Mouse (Mus musculus) neural tube, embryonic 15.5 days (tissue): ENCODE measurements around the gene Crkl. TPM values are rescaled to one million over a fixed set of nuclear protein-coding genes. Genes with fewer than 3 reads are reported as not detected.

Experiments
- ATAC-seq: fragments of 200-750 bp; cut with Nextera tagmentation; 2 replicates; pipeline ENCODE4 v1.8.0; 2017; ENCODE audit warnings: mild to moderate bottlenecking, moderate TSS enrichment, moderate library complexity; ENCODE audit not compliant: low FRiP score
- H3K27ac ChIP-seq: fragments of 300-500 bp; sonication (generic); replicated peaks from 2 replicates; pipeline ENCODE4 v1.5.1; 2015; ENCODE audit warnings: mild to moderate bottlenecking, inconsistent platforms
- H3K27me3 ChIP-seq: fragments of 300-500 bp; sonication (generic); replicated peaks from 2 replicates; pipeline ENCODE4 v1.6.1; 2015; ENCODE audit warnings: inconsistent platforms
- H3K36me3 ChIP-seq: fragments of 300-500 bp; sonication (generic); 2 replicates; pipeline ENCODE4 v1.6.1; 2015; ENCODE audit warnings: inconsistent platforms
- H3K4me1 ChIP-seq: fragments of 300-500 bp; sonication (generic); 2 replicates; pipeline ENCODE4 v1.6.1; 2015; ENCODE audit warnings: inconsistent platforms
- H3K4me2 ChIP-seq: fragments of 300-500 bp; sonication (generic); 2 replicates; pipeline ENCODE4 v1.6.1; 2015; ENCODE audit warnings: inconsistent platforms, mild to moderate bottlenecking, moderate library complexity
- H3K4me3 ChIP-seq: fragments of 300-500 bp; sonication (generic); replicated peaks from 2 replicates; pipeline ENCODE4 v1.5.1; 2015; ENCODE audit warnings: mild to moderate bottlenecking, inconsistent platforms
- H3K9ac ChIP-seq: fragments of 300-500 bp; sonication (generic); replicated peaks from 2 replicates; pipeline ENCODE4 v1.6.1; 2015; ENCODE audit warnings: mild to moderate bottlenecking, inconsistent platforms
- H3K9me3 ChIP-seq: fragments of 300-500 bp; sonication (generic); replicated peaks from 2 replicates; pipeline ENCODE4 v1.6.1; 2016; ENCODE audit warnings: inconsistent platforms
- WGBS: fragments of 180-500 bp; shearing (Covaris S2); methylation state at CpG from one replicate; pipeline ENCODE4 v1.1.7; 2015; ENCODE audit warnings: mixed read lengths; 5-methylcytosine and 5-hydroxymethylcytosine counted together
- polyA plus RNA-seq: library from polyadenylated mRNA; unstranded; fragments of >200 nt; fragmentation: Nextera tagmentation; extraction: Ambion mirVana; gene quantifications from 2 replicates; pipeline ENCODE4 v1.2.1, GENCODE M21; 2015

The Crkl gene
- polyA plus RNA-seq, 1 experiment from 2014 or later = 77.4 TPM

DNA sequence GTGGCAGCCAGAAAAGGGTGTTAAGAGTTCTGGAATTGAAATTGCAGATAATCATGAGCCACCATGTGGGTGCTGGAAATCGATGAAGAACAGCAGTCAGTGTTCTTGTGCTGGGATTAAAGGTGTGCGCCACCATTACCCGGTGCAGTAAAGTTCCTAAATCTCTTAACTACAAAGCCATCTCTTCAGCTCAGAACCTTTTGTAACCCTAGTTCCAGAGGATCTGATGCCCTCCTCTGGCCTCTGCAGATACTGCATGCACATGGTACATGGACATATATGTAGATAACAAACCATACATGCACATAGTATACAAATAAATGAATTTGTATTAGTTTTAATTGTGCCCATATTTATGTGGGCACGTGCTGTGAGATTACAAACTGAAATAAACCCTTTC is 8.5 kb downstream of the Crkl start:
- WGBS = 92% methylated on average over 4 of the region's 4 CpGs
- peaks cover 9% of the 10 kb centered on the region; the same call in 1 of the 2 replicates for H3K36me3 ChIP-seq
- H3K9me3 ChIP-seq = no peaks in the 10 kb centered on the region
- no peak for ATAC-seq
- H3K9ac ChIP-seq = no peak overlapping the region
- H3K27me3 ChIP-seq = no peaks in the 10 kb centered on the region
- no peak overlapping the region for H3K4me3 ChIP-seq
- H3K27ac ChIP-seq = no peak overlapping the region
- peaks cover 30% of the 10 kb centered on the region for H3K4me1 ChIP-seq
- no peak overlapping the region for H3K4me2 ChIP-seq

DNA sequence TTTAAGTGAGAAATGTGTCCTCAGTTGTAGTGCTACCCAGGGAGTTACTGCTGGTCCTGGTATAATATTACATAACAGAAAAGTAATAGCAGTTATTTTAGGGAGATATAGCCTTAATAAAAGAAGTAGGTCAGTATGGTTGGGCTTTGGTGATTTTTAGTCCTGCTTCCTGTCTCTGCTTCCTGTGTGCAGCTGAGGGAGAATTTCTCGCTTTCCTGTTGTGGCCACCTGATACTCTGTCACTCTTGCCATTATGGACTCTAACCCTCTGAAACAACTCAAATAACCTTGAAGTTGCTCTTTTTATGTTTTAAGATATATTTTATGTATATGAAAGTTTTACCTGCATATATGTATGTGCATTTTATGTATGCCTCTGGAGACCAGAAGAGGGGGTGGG is 9.8 kb downstream of the Crkl start:
- Histone ChIP-seq H3K4me1 (peaks cover 21% of the 10 kb centered on the region), H3K4me2 (no peak overlapping the region), H3K4me3 (no peak overlapping the region), H3K27me3 (no peaks in the 10 kb centered on the region), H3K9me3 (no peaks in the 10 kb centered on the region), H3K27ac (no peak overlapping the region), H3K36me3 (peaks cover 6% of the 10 kb centered on the region; the same call in 1 of the 2 replicates), H3K9ac (no peak overlapping the region)
- WGBS = 95% methylated on average over 1 of the region's 1 CpGs
- ATAC-seq = no peak

DNA sequence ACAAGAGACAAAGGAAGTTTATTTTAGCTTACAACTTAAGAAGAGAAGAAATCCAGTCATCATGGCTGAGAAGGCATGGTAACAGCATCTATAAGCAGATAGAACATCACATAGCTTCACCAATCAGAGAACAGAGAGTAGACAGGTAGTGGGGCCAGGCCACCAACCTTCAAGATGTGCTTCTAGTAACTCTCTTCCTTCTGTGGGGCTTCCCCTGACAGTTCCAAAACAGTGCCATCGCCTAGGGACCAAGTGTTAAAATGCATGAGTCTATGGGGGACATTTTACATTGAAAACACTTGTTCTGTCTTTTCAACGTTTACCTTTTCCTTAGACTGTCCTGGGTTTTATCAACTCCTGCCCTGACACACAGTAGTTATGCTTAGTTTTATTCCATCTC is 11.4 kb downstream of the Crkl start:
- peaks cover 11% of the 10 kb centered on the region; the same call in 1 of the 2 replicates for H3K4me1 ChIP-seq
- no peak overlapping the region for H3K4me3 ChIP-seq
- H3K9me3 ChIP-seq = no peaks in the 10 kb centered on the region
- no peak for ATAC-seq
- H3K27ac ChIP-seq = no peak overlapping the region
- H3K36me3 ChIP-seq = no peaks in the 10 kb centered on the region
- WGBS = 80% methylated on average over 2 of the region's 2 CpGs
- H3K9ac ChIP-seq = no peak overlapping the region
- H3K4me2 ChIP-seq = no peak overlapping the region
- H3K27me3 ChIP-seq = no peaks in the 10 kb centered on the region

DNA sequence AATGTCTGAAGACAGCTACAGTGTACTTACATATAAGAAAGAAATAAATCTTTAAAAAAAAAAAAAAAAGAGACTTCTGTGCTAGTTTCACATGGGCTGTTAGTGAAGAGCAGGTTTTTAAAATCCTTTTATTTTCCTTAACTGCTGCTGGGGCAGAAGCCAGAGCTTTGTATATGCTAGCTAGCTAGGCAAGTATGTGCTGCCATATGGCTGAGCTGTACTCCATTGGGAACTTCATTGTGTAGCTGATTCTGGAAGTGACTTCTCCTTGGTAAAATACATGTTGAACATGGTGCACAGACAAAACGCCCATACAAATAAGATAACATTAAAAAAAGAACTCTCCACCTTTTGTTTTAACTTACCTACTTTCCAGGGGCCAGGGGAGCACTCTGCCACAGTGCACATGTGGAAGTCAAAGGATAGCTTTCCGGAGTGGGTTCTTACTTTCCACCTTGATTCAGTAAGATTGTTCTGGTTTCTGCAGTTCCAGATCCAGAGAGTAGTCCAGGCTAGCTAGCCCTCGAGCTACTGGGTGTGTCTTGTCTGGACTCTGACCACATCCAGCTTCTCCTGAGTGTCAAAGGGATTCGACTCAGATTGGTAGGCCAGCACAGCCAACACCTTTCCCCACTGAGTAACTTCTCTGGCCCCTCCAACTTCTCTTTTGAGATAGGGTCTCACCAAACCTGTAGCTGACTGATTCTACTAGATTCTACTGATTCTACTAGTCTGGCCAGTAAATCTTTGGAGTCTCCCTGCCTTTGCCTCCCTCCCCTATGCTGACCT is 15.3 kb downstream of the Crkl start:
- Histone ChIP-seq H3K4me2 (no peak overlapping the region), H3K4me1 (peaks cover 10% of the 10 kb centered on the region), H3K36me3 (peaks cover 21% of the 10 kb centered on the region), H3K9me3 (no peaks in the 10 kb centered on the region), H3K4me3 (no peak overlapping the region), H3K27me3 (no peaks in the 10 kb centered on the region), H3K27ac (no peak overlapping the region), H3K9ac (no peak overlapping the region)
- no peak for ATAC-seq
- WGBS = 95% methylated on average over 4 of the region's 4 CpGs

DNA sequence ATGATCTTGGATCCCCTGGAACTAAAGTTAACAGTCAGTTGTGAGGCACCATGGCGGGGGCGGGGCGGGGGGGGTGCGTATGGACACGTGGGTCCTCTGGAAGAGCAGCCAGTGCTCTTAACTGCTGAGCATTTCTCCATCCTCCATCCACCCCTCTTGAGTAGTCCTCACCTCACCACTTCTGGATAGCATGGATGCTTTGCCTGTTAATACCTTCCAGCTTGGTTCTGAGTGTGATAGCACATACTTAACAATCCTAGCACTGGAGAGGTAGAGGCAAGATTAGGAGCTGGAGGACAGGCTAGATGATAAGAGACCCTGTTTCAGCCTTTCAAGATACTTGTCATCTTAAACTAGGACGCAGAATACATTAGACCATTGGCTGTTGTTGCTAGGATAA is 20.7 kb downstream of the Crkl start:
- peaks cover 10% of the 10 kb centered on the region for H3K4me1 ChIP-seq
- no peak overlapping the region for H3K4me3 ChIP-seq
- peaks cover 24% of the 10 kb centered on the region for H3K36me3 ChIP-seq
- no peak overlapping the region for H3K4me2 ChIP-seq
- H3K27ac ChIP-seq = no peak overlapping the region
- no peaks in the 10 kb centered on the region for H3K9me3 ChIP-seq
- WGBS = 89% methylated on average over 6 of the region's 6 CpGs
- H3K9ac ChIP-seq = no peak overlapping the region
- H3K27me3 ChIP-seq = no peaks in the 10 kb centered on the region
- no peak for ATAC-seq

DNA sequence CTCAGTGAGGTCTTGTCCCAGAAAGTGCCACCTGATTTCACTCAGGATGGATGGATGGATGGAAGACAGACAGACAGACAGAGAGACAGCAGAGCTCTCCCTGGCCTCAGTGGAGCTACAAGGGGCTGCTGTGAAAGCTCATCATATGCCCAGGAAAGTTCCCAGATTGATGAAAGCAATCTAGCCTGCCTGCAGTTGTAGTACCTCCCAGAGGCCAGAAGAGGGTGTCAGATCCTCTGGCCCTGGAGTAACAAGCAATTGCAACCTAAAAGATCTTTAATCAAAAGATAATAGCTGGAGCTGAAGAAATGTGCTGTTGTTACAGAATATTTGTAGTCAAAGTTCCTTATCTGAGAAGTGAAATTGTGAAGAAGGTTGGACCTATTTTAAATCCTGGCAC is 22.3 kb downstream of the Crkl start:
- 0 out of 2 replicates have a peak, but pooled peaks have one; percentile 25 for ATAC-seq
- peaks cover 25% of the 10 kb centered on the region for H3K36me3 ChIP-seq
- H3K4me2 ChIP-seq = no peak overlapping the region
- H3K27ac ChIP-seq = no peak overlapping the region
- no peak overlapping the region for H3K4me3 ChIP-seq
- H3K27me3 ChIP-seq = no peaks in the 10 kb centered on the region
- H3K4me1 ChIP-seq = peaks cover 7% of the 10 kb centered on the region
- H3K9me3 ChIP-seq = no peaks in the 10 kb centered on the region
- H3K9ac ChIP-seq = no peak overlapping the region

DNA sequence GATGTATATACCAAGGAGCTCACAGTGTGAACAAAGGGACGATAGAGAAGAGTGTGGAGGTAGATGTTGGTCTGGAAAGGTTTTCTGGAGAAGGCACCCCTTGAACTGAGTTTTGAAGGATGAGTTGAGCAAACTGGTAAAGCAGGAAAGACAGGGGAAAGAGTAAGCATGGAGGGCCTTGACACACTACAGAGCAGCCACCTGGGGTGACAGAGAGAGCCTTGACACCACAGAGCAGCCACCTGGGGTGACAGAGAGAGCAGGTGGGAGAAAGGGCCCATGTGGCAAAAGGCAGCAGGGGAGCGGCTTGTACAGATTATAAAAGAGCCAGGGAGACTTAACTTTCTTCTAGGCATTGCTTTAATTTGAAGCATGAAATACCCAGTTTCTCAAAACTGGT is 23.0 kb downstream of the Crkl start:
- peaks cover 5% of the 10 kb centered on the region for H3K4me1 ChIP-seq
- no peak overlapping the region for H3K9ac ChIP-seq
- 80% methylated on average over 2 of the region's 2 CpGs for WGBS
- H3K36me3 ChIP-seq = peaks cover 20% of the 10 kb centered on the region
- no peaks in the 10 kb centered on the region for H3K9me3 ChIP-seq
- H3K27ac ChIP-seq = no peak overlapping the region
- no peak for ATAC-seq
- H3K4me3 ChIP-seq = no peak overlapping the region
- no peaks in the 10 kb centered on the region for H3K27me3 ChIP-seq
- no peak overlapping the region for H3K4me2 ChIP-seq

DNA sequence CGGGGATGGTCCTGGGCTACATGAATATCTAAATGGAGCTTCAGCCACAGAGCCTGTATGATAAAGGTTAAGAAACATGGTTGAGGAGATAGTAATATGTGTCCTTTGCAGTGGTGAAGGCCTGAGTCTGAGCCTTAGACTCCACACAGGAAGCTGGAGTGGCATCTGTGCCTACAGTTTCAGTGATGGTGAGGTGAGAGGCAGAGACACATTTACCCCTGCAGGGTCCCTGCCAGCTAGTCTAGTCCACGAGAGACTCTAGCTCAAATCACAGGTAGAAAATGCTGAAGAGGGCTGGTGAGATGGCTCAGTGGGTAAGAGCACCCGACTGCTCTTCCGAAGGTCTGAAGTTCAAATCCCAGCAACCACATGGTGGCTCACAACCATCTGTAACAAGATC is 23.5 kb downstream of the Crkl start:
- 98% methylated on average over 4 of the region's 4 CpGs for WGBS
- no peak overlapping the region for H3K4me3 ChIP-seq
- no peaks in the 10 kb centered on the region for H3K9me3 ChIP-seq
- no peak overlapping the region for H3K4me2 ChIP-seq
- H3K27ac ChIP-seq = no peak overlapping the region
- ATAC-seq = no peak
- no peaks in the 10 kb centered on the region for H3K27me3 ChIP-seq
- H3K4me1 ChIP-seq = no peaks in the 10 kb centered on the region; the same call in 1 of the 2 replicates
- H3K36me3 ChIP-seq = peaks cover 15% of the 10 kb centered on the region
- no peak overlapping the region for H3K9ac ChIP-seq

DNA sequence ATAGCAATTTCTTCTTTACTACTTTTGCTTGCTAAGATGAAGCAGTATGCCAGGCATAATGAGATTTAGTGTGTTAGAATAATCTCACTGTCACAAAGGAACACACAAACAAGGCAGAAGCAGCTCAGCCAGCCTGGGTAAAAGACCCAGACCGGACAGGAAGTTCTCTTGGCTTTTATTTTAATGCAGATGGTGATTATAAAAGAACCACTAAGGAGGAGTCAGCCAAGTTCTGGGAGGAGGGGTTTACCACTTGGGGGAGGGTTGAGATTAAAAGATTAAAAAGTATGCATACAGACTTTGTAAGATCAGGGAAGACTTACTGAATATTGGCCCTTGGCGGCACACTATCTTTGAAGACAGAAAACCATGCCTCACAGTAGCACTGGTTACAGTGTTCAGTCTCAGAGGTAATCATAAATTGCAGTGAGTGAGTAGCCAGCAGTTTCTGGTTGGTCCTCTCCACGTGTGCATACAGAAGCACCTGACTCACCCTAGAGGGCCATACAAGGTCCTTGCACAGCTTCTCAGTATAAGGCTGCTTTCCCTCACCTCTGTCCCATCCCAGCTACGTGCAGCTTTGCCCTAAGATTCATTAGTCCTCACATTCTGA is 26.6 kb downstream of the Crkl start:
- 76% methylated on average over 4 of the region's 4 CpGs for WGBS
- no peak overlapping the region for H3K9ac ChIP-seq
- H3K36me3 ChIP-seq = peaks cover 12% of the 10 kb centered on the region
- H3K9me3 ChIP-seq = no peaks in the 10 kb centered on the region
- no peaks in the 10 kb centered on the region for H3K4me1 ChIP-seq
- no peak overlapping the region for H3K4me3 ChIP-seq
- H3K27ac ChIP-seq = 0 out of 2 replicates have a peak overlapping the region, but pooled peaks have one; percentile 3
- no peak overlapping the region for H3K4me2 ChIP-seq
- no peaks in the 10 kb centered on the region for H3K27me3 ChIP-seq
- ATAC-seq = no peak

DNA sequence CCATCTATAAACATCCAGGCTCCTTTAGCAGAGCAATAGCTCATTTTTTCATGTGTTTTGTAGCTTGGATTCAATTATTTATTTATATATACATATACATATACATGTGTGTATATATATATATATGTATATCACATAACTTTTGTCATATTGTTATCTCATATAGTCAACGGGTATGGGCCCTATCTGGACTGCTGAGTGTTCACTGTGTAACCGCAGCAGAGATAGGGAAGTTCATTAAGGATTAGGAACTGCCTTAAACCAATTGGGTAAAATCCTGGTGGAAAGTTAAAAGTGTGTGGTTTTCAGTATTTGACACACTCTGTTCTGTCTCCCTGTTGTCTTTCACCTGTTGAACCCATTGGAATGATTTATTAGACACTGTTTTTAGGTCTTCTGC is 29.7 kb downstream of the Crkl start:
- H3K36me3 ChIP-seq = peaks cover 42% of the 10 kb centered on the region
- H3K27me3 ChIP-seq = no peaks in the 10 kb centered on the region
- H3K27ac ChIP-seq = no peak overlapping the region
- H3K4me3 ChIP-seq = no peak overlapping the region
- WGBS = 94% methylated on average over 2 of the region's 2 CpGs
- H3K9ac ChIP-seq = no peak overlapping the region
- H3K9me3 ChIP-seq = no peaks in the 10 kb centered on the region
- H3K4me1 ChIP-seq = no peaks in the 10 kb centered on the region
- no peak for ATAC-seq
- no peak overlapping the region for H3K4me2 ChIP-seq

DNA sequence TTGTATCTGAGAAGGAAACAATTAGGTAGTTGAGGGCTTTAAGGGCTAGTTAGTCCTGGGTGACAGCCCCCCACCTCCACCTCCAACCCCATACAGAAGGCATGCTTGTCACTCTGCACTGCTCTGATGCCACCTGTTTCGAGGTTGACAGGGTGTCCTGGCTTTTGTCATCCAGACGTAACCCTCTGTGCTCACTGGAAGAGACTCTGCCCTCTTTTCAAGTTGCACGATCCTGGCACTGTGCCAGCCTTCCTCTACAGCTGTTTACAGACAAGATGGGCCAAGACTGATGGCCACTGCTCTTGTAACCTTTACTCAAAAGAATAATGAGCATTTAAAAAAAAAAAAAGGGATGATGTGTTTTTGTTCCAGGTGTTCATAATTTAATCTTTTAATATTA is 34.7 kb downstream of the Crkl start:
- 36% methylated on average over 3 of the region's 3 CpGs for WGBS
- no peak for ATAC-seq

More for the DNA sequence above, 34.7 kb downstream of the Crkl start:
- H3K27ac ChIP-seq = no peak overlapping the region
- peaks cover 12% of the 10 kb centered on the region for H3K4me1 ChIP-seq
- H3K36me3 ChIP-seq = peaks cover 45% of the 10 kb centered on the region
- H3K27me3 ChIP-seq = peaks cover 16% of the 10 kb centered on the region; the same call in 1 of the 2 replicates
- H3K4me2 ChIP-seq = no peak overlapping the region
- H3K4me3 ChIP-seq = no peak overlapping the region
- no peak overlapping the region for H3K9ac ChIP-seq
- no peaks in the 10 kb centered on the region for H3K9me3 ChIP-seq
